Mouse (Mus musculus): Measurements from ENCODE around the gene Irf8. TPM values are rescaled to one million over a fixed set of nuclear protein-coding genes. Genes with fewer than 3 reads are reported as not detected.

The Irf8 gene
- polyA plus RNA-seq, 1 experiment = 1.8 TPM

DNA sequence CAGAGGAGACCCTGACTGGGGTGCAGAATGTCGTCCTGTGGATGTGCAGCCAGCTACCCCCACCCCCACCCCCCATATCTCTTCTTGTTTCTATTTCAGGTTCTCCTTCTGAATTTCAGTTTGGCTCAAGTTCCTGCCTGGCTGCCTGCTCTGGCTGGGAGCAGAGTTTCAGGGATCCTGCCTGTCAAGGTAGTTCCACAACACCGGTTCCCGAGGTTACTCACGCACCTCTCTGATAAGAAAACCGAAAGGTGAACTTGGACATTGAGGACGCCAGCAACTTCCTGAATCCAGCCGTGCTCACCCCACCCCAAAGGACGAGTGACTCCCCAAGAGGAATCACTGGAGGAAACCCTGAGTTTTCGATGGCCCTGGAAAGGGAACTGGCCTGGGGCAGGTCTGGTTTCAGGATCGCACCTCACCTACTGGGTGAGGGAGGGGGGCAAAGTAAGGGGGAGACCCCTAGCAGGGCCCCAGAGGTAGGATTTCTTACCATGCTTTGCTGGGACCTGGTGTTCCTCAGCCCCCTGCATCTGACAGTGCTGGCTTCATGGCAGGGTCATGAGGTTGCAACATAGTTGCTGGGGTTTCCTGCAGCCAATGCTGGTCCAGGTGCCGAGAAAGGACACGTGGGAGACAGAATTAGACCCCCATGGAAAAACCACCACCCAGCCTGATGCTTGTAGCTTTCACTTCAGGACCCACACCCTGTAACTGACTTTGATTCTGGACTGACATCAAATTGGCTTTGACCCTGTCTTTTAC, 32.5 kb downstream of the Irf8 start:
- H3K27ac ChIP-seq (ENCODE audit: insufficient read depth, low read length) = no peak overlapping the region
- no peak for TF ChIP-seq CTCF (IDR thresholded peaks at IDR 0.05; ENCODE audit: borderline replicate concordance, insufficient read depth, low read depth, low read length)
- TF ChIP-seq POLR2A (IDR thresholded peaks at IDR 0.05; ENCODE audit: borderline replicate concordance, insufficient read depth, low read length) = no peak
- H3K4me3 ChIP-seq (replicated peaks; ENCODE audit: insufficient read depth, low read depth, low read length) = no peak overlapping the region
- WGBS = 76% methylated on average over 12 of the region's 12 CpGs
- no peaks in the 10 kb centered on the region; the same call in 1 of the 2 replicates for H3K27me3 ChIP-seq (ENCODE audit: control insufficient read depth, insufficient read depth, low read length)
- no peak for DNase-seq
- no peaks in the 10 kb centered on the region for H3K4me1 ChIP-seq (ENCODE audit: control insufficient read depth, insufficient read depth, low read length)

- H3K27ac ChIP-seq (ENCODE audit: insufficient read depth, low read length) = no peak overlapping the region
- 90% methylated on average over 10 of the region's 10 CpGs for WGBS
- no peak for TF ChIP-seq CTCF (IDR thresholded peaks at IDR 0.05; ENCODE audit: borderline replicate concordance, insufficient read depth, low read depth, low read length)
- no peak for TF ChIP-seq POLR2A (IDR thresholded peaks at IDR 0.05; ENCODE audit: borderline replicate concordance, insufficient read depth, low read length)
These were observed 41.0 kb downstream of the Irf8 start for GRCm38 (mm10) chr8:120777184-120777583.

GRCm38 (mm10) chr8:120777732-120778131, 41.6 kb downstream of the Irf8 start:
- DNase-seq = no peak
- Histone ChIP-seq H3K27me3 (ENCODE audit: control insufficient read depth, insufficient read depth, low read length) (no peaks in the 10 kb centered on the region; the same call in 1 of the 2 replicates), H3K4me3 (replicated peaks; ENCODE audit: insufficient read depth, low read depth, low read length) (no peak overlapping the region), H3K27ac (ENCODE audit: insufficient read depth, low read length) (no peak overlapping the region), H3K4me1 (ENCODE audit: control insufficient read depth, insufficient read depth, low read length) (no peaks in the 10 kb centered on the region)
- WGBS = 12% methylated on average over 13 of the region's 13 CpGs
- TF ChIP-seq POLR2A (IDR thresholded peaks at IDR 0.05; ENCODE audit: borderline replicate concordance, insufficient read depth, low read length) = no peak
- TF ChIP-seq CTCF (IDR thresholded peaks at IDR 0.05; ENCODE audit: borderline replicate concordance, insufficient read depth, low read depth, low read length) = no peak

More at GRCm38 (mm10) chr8:120777184-120777583, 41.0 kb downstream of the Irf8 start:
- DNase-seq = no peak
- no peak overlapping the region for H3K4me3 ChIP-seq (replicated peaks; ENCODE audit: insufficient read depth, low read depth, low read length)
- no peaks in the 10 kb centered on the region; the same call in 1 of the 2 replicates for H3K27me3 ChIP-seq (ENCODE audit: control insufficient read depth, insufficient read depth, low read length)
- no peaks in the 10 kb centered on the region for H3K4me1 ChIP-seq (ENCODE audit: control insufficient read depth, insufficient read depth, low read length)

DNA sequence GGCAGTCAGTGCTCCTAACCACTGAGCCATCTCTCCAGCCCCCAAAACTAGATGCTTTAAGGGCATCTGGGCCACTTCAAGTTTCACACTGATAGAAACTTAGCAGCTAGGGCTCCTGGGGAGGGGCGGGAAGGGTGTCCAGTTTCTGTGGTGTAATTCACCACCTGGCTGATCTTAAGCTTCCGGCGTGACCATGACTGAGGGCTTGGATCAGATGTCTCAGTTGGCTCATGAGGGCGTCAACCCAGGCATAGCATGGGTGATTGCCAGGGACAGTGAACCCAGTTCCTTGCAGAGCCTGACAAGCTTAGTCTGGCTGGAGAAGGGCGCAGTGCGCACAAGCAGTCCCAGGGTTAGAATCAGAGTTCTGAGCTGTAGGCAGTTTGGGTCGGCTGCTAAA, 42.9 kb downstream of the Irf8 start:
- no peak overlapping the region for H3K27ac ChIP-seq (ENCODE audit: insufficient read depth, low read length)
- WGBS = 80% methylated on average over 7 of the region's 7 CpGs
- H3K4me3 ChIP-seq (replicated peaks; ENCODE audit: insufficient read depth, low read depth, low read length) = no peak overlapping the region
- no peaks in the 10 kb centered on the region for H3K4me1 ChIP-seq (ENCODE audit: control insufficient read depth, insufficient read depth, low read length)
- TF ChIP-seq CTCF (IDR thresholded peaks at IDR 0.05; ENCODE audit: borderline replicate concordance, insufficient read depth, low read depth, low read length) (no peak), POLR2A (IDR thresholded peaks at IDR 0.05; ENCODE audit: borderline replicate concordance, insufficient read depth, low read length) (no peak)
- DNase-seq = no peak
- H3K27me3 ChIP-seq (ENCODE audit: control insufficient read depth, insufficient read depth, low read length) = no peaks in the 10 kb centered on the region; the same call in 1 of the 2 replicates

DNA sequence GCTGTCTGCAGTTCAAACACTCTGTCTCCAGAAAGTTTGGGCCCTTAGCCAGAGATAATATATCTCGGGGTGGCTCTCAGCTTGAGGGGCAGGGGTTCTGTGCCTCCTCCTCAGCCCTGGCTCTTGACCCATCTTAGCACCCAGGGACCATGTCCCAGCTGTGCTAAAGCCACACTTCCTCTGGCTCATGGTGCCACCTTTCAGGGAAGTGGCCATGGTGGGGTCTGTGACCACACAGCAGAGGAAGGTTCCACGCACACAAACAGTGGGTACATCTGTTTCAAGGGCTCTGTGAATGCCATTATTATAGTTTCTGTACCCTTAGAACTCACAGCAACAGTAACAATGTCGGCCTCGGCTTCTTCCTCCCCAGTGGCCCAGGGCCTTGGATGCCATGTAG, 47.6 kb downstream of the Irf8 start:
- TF ChIP-seq POLR2A (IDR thresholded peaks at IDR 0.05; ENCODE audit: borderline replicate concordance, insufficient read depth, low read length) (no peak), CTCF (IDR thresholded peaks at IDR 0.05; ENCODE audit: borderline replicate concordance, insufficient read depth, low read depth, low read length) (no peak)
- WGBS = 71% methylated on average over 4 of the region's 4 CpGs
- Histone ChIP-seq H3K4me1 (ENCODE audit: control insufficient read depth, insufficient read depth, low read length) (no peaks in the 10 kb centered on the region), H3K4me3 (replicated peaks; ENCODE audit: insufficient read depth, low read depth, low read length) (no peak overlapping the region), H3K27me3 (ENCODE audit: control insufficient read depth, insufficient read depth, low read length) (no peaks in the 10 kb centered on the region), H3K27ac (ENCODE audit: insufficient read depth, low read length) (no peak overlapping the region)
- no peak for DNase-seq

- DNase-seq = no peak
- no peaks in the 10 kb centered on the region for H3K27me3 ChIP-seq (ENCODE audit: control insufficient read depth, insufficient read depth, low read length)
- TF ChIP-seq CTCF (IDR thresholded peaks at IDR 0.05; ENCODE audit: borderline replicate concordance, insufficient read depth, low read depth, low read length) (no peak), POLR2A (IDR thresholded peaks at IDR 0.05; ENCODE audit: borderline replicate concordance, insufficient read depth, low read length) (no peak)
- no peaks in the 10 kb centered on the region for H3K4me1 ChIP-seq (ENCODE audit: control insufficient read depth, insufficient read depth, low read length)
- WGBS = 86% methylated on average over 4 of the region's 4 CpGs
- H3K4me3 ChIP-seq (replicated peaks; ENCODE audit: insufficient read depth, low read depth, low read length) = no peak overlapping the region
- H3K27ac ChIP-seq (ENCODE audit: insufficient read depth, low read length) = no peak overlapping the region
These were observed 50.6 kb downstream of the Irf8 start for GRCm38 (mm10) chr8:120786753-120787152.

GRCm38 (mm10) chr8:120787631-120788030, 51.5 kb downstream of the Irf8 start:
- WGBS = 52% methylated on average over 5 of the region's 5 CpGs
- no peak overlapping the region for H3K27ac ChIP-seq (ENCODE audit: insufficient read depth, low read length)
- H3K4me3 ChIP-seq (replicated peaks; ENCODE audit: insufficient read depth, low read depth, low read length) = no peak overlapping the region
- TF ChIP-seq CTCF (IDR thresholded peaks at IDR 0.05; ENCODE audit: borderline replicate concordance, insufficient read depth, low read depth, low read length) (no peak), POLR2A (IDR thresholded peaks at IDR 0.05; ENCODE audit: borderline replicate concordance, insufficient read depth, low read length) (no peak)
- no peak for DNase-seq
- no peaks in the 10 kb centered on the region for H3K4me1 ChIP-seq (ENCODE audit: control insufficient read depth, insufficient read depth, low read length)
- no peaks in the 10 kb centered on the region for H3K27me3 ChIP-seq (ENCODE audit: control insufficient read depth, insufficient read depth, low read length)

GRCm38 (mm10) chr8:120792710-120793109, 56.6 kb downstream of the Irf8 start:
- H3K27me3 ChIP-seq (ENCODE audit: control insufficient read depth, insufficient read depth, low read length) = no peaks in the 10 kb centered on the region
- WGBS = 76% methylated on average over 15 of the region's 15 CpGs
- no peaks in the 10 kb centered on the region for H3K4me1 ChIP-seq (ENCODE audit: control insufficient read depth, insufficient read depth, low read length)
- no peak overlapping the region for H3K27ac ChIP-seq (ENCODE audit: insufficient read depth, low read length)
- no peak for TF ChIP-seq POLR2A (IDR thresholded peaks at IDR 0.05; ENCODE audit: borderline replicate concordance, insufficient read depth, low read length)
- no peak for TF ChIP-seq CTCF (IDR thresholded peaks at IDR 0.05; ENCODE audit: borderline replicate concordance, insufficient read depth, low read depth, low read length)
- no peak for DNase-seq
- H3K4me3 ChIP-seq (replicated peaks; ENCODE audit: insufficient read depth, low read depth, low read length) = no peak overlapping the region
